Mouse (Mus musculus) induced T-regulatory cell, adult 2 months (primary cell): ENCODE measurements at regions not wholly inside any gene's neighbourhood (a gene's known extent, or its start where the extent isn't known, plus 50 kb on each side); places are given as distances from the start of the nearest gene placed in this dataset.
"Not testable (repeated sequence)": the region's sequence is repeated elsewhere in the genome, so short reads cannot be mapped to it uniquely, and the experiment has no call there.

Source experiments
- DNase-seq: peaks from one replicate; pipeline ENCODE4 v3.0.0-alpha.2; 2012; ENCODE audit warnings: low read depth

GRCm38 (mm10) chr10:10116442-10116841 lies 215.6 kb upstream of the Stxbp5 start:
- DNase-seq = no peak

GRCm38 (mm10) chr10:10113256-10113655 lies 212.4 kb upstream of the Stxbp5 start:
- DNase-seq = no peak

GRCm38 (mm10) chr10:10111055-10111454 lies 210.2 kb upstream of the Stxbp5 start:
- no peak for DNase-seq

GRCm38 (mm10) chr10:10109867-10110266 lies 209.0 kb upstream of the Stxbp5 start:
- DNase-seq = no peak

GRCm38 (mm10) chr10:10107123-10107525 lies 206.2 kb upstream of the Stxbp5 start:
- no peak for DNase-seq

GRCm38 (mm10) chr10:10106646-10107045 lies 205.8 kb upstream of the Stxbp5 start:
- DNase-seq = no peak

- DNase-seq = no peak
Observed at GRCm38 (mm10) chr10:10101641-10102040, 200.8 kb upstream of the Stxbp5 start.

- DNase-seq = no peak
Observed at GRCm38 (mm10) chr10:10098521-10098920, 197.6 kb upstream of the Stxbp5 start.

GRCm38 (mm10) chr10:10094113-10094512 lies 193.2 kb upstream of the Stxbp5 start:
- DNase-seq = no peak

GRCm38 (mm10) chr10:10093713-10094112 lies 192.8 kb upstream of the Stxbp5 start:
- DNase-seq = no peak

- no peak for DNase-seq
Observed at GRCm38 (mm10) chr10:10085934-10086333, 185.1 kb upstream of the Stxbp5 start.

GRCm38 (mm10) chr10:10070146-10070545 lies 169.3 kb upstream of the Stxbp5 start:
- peak; percentile 9 for DNase-seq

- not testable (repeated sequence) for DNase-seq
Observed at GRCm38 (mm10) chr10:10069704-10070103, 168.8 kb upstream of the Stxbp5 start.

GRCm38 (mm10) chr10:10046753-10047152 lies 145.9 kb upstream of the Stxbp5 start:
- no peak for DNase-seq

- DNase-seq = no peak
Observed at GRCm38 (mm10) chr10:10046318-10046717, 145.4 kb upstream of the Stxbp5 start.

- DNase-seq = no peak
Observed at GRCm38 (mm10) chr10:10009244-10009643, 108.4 kb upstream of the Stxbp5 start.

- DNase-seq = no peak
Observed at GRCm38 (mm10) chr10:9998621-9999020, 97.7 kb upstream of the Stxbp5 start.

- DNase-seq = no peak
Observed at GRCm38 (mm10) chr10:9996211-9996610, 95.3 kb upstream of the Stxbp5 start.

GRCm38 (mm10) chr10:9992798-9993197 lies 91.9 kb upstream of the Stxbp5 start:
- no peak for DNase-seq

- no peak for DNase-seq
Observed at GRCm38 (mm10) chr10:9985407-9985806, 84.5 kb upstream of the Stxbp5 start.

GRCm38 (mm10) chr10:9976424-9976823 lies 75.5 kb upstream of the Stxbp5 start:
- no peak for DNase-seq
